8 mouse cellular contexts compared by ENCODE assay signal in genomic region chr3:104789312-104789605, GRCm38 (mm10). TPM values are rescaled to one million over a fixed set of nuclear protein-coding genes. Genes with fewer than 3 reads are reported as not detected.
A peak's percentile ranks its signal among the peaks of the same experiment; 100 is the strongest.
DNase-seq lines count a peak whose midpoint lies in the region; ATAC-seq and TF ChIP-seq lines count a peak whose summit lies in the region.

No protein-coding gene starts in this region.

- no peaks in the 10 kb centered on the region for H3K9me3 ChIP-seq in embryonic facial prominence, embryonic 13.5 days
- no peaks in the 10 kb centered on the region for H3K9me3 ChIP-seq in kidney, postnatal 0 days (replicated peaks; ENCODE audit: low read length)

- 3% methylated on average over 10 of the region's 10 CpGs for WGBS in embryonic facial prominence, embryonic 13.5 days
- WGBS in kidney, postnatal 0 days: 1% methylated on average over 10 of the region's 10 CpGs

- peak overlapping the region; percentile 85 for H3K9ac ChIP-seq in embryonic facial prominence, embryonic 13.5 days
- H3K9ac ChIP-seq in kidney, postnatal 0 days (ENCODE audit: low read depth, low read length): peak overlapping the region; percentile 80

- TF ChIP-seq POLR2A in myocyte (IDR thresholded peaks at IDR 0.05; ENCODE audit: insufficient read length, low read depth): no peak

- peak overlapping the region; percentile 91 for H3K4me2 ChIP-seq in embryonic facial prominence, embryonic 13.5 days
- H3K4me2 ChIP-seq in kidney, postnatal 0 days (ENCODE audit: low read length): peak overlapping the region; percentile 71
- peak overlapping the region; percentile 95 for H3K4me2 ChIP-seq in myocyte (ENCODE audit: low read depth)

- peaks cover 50% of the 10 kb centered on the region for H3K4me1 ChIP-seq in embryonic facial prominence, embryonic 13.5 days
- H3K4me1 ChIP-seq in kidney, postnatal 0 days (replicated peaks; ENCODE audit: insufficient read depth, low read length): peaks cover 35% of the 10 kb centered on the region

- 0 out of 2 replicates have a peak, but pooled peaks have one; percentile 1 for ATAC-seq in embryonic facial prominence, embryonic 13.5 days (ENCODE audit: insufficient number of reproducible peaks, insufficient read depth, low FRiP score, low TSS enrichment, low read depth)
- ATAC-seq in kidney, postnatal 0 days (replicated peaks; ENCODE audit: low FRiP score, low read depth): peak; percentile 1
- no peak for ATAC-seq in granulocyte monocyte progenitor cell, adult 5-6 weeks (replicated peaks; ENCODE audit: poor library complexity, severe bottlenecking)

- peak overlapping the region; percentile 80 for H3ac ChIP-seq in myocyte (ENCODE audit: control insufficient read depth, insufficient read length)

- peaks cover 18% of the 10 kb centered on the region for H3K27me3 ChIP-seq in embryonic facial prominence, embryonic 13.5 days
- no peaks in the 10 kb centered on the region for H3K27me3 ChIP-seq in kidney, postnatal 0 days (ENCODE audit: insufficient read depth, low read length)
- H3K27me3 ChIP-seq in myocyte (ENCODE audit: control insufficient read depth, insufficient read depth, insufficient read length): no peaks in the 10 kb centered on the region

- peaks cover 29% of the 10 kb centered on the region for H3K36me3 ChIP-seq in embryonic facial prominence, embryonic 13.5 days
- H3K36me3 ChIP-seq in kidney, postnatal 0 days (ENCODE audit: insufficient read depth, low read length): peaks cover 8% of the 10 kb centered on the region; the same call in 1 of the 2 replicates
- peaks cover 16% of the 10 kb centered on the region for H3K36me3 ChIP-seq in myocyte (ENCODE audit: control insufficient read depth, insufficient read depth)

- H3K27ac ChIP-seq in layer of hippocampus, adult 2 months: peak overlapping the region; percentile 79
- peak overlapping the region; percentile 70 for H3K27ac ChIP-seq in embryonic facial prominence, embryonic 13.5 days
- H3K27ac ChIP-seq in kidney, postnatal 0 days: peak overlapping the region; percentile 85

- peaks cover 40% of the 10 kb centered on the region for H3K79me2 ChIP-seq in myocyte (ENCODE audit: control insufficient read depth, insufficient read depth)

- peak overlapping the region; percentile 61 for H3K4me3 ChIP-seq in layer of hippocampus, adult 2 months
- peak overlapping the region; percentile 79 for H3K4me3 ChIP-seq in embryonic facial prominence, embryonic 13.5 days
- H3K4me3 ChIP-seq in kidney, postnatal 0 days (replicated peaks; ENCODE audit: low read depth, low read length): peak overlapping the region; percentile 67
- peak overlapping the region; percentile 89 for H3K4me3 ChIP-seq in myocyte

- DNase-seq in layer of hippocampus, adult 2 months (ENCODE audit: low spot score in 2 of 2): no peak
- DNase-seq in layer of hippocampus, postnatal 25 days (ENCODE audit: extremely low spot score in 1 of 2, low spot score in 1 of 2): no peak
- no peak for DNase-seq in kidney, postnatal 0 days (ENCODE audit: low spot score)
- no peak for DNase-seq in urinary bladder, postnatal 25 days (ENCODE audit: low spot score)
- DNase-seq in cerebellum, postnatal 25 days: no peak

- no peak for TF ChIP-seq CTCF in layer of hippocampus, adult 2 months (conservative IDR thresholded peaks at IDR 0.05)
- TF ChIP-seq CTCF in kidney, postnatal 0 days (IDR thresholded peaks at IDR 0.05; ENCODE audit: low read depth): no peak

TF ChIP-seq in myocyte, 11 proteins besides CTCF, POLR2A, EP300 and RAD21:
- TF ChIP-seq TCF3 (IDR thresholded peaks at IDR 0.05; ENCODE audit: insufficient read length, low read depth) (no peak), TCF12 (IDR thresholded peaks at IDR 0.05; ENCODE audit: insufficient read depth, poor library complexity, severe bottlenecking) (no peak), MYOG (IDR thresholded peaks at IDR 0.05; ENCODE audit: control insufficient read depth in 1 of 3, insufficient read depth in 1 of 3, insufficient read length in 2 of 3, low read depth in 2 of 3) (no peak), SRF (IDR thresholded peaks at IDR 0.05; ENCODE audit: control insufficient read depth, insufficient read length, low read depth) (no peak), REST (IDR thresholded peaks at IDR 0.05; ENCODE audit: insufficient read depth, insufficient read length) (no peak), MAX (IDR thresholded peaks at IDR 0.05; ENCODE audit: low read depth) (no peak), USF1 (IDR thresholded peaks at IDR 0.05; ENCODE audit: low read depth) (no peak), CEBPB (IDR thresholded peaks at IDR 0.05; ENCODE audit: insufficient read depth, poor library complexity, severe bottlenecking) (no peak), E2F4 (IDR thresholded peaks at IDR 0.05; ENCODE audit: insufficient read depth) (no peak), MYOD1 (IDR thresholded peaks at IDR 0.05; ENCODE audit: control insufficient read depth in 1 of 3, insufficient read length in 2 of 3, low read depth in 2 of 3) (no peak), POLR2AphosphoS2 (IDR thresholded peaks at IDR 0.05; ENCODE audit: insufficient read length, low read depth) (no peak)

RNA-seq across cellular contexts. Expression of gene Rhoc, which starts 1.1 kb away (rescaled TPM):
- 10 to 100 TPM; 22.8 to 24.9 TPM for total RNA-seq in layer of hippocampus, adult 2 months (2021)
- 10 to 100 TPM; 25.8 to 26.2 TPM for total RNA-seq in layer of hippocampus, postnatal 25 days (2021)
- polyA plus RNA-seq in embryonic facial prominence, embryonic 13.5 days (2015; fragmentation: Nextera tagmentation; extraction: Ambion mirVana): 145 and 158 TPM in 2 replicates
- polyA plus RNA-seq in kidney, postnatal 0 days (2015; fragmentation: Nextera tagmentation; extraction: Ambion mirVana): 119 and 128 TPM in 2 replicates
- polyA plus RNA-seq in myocyte (2012; fragmentation: generic; extraction: Trizol): 474 TPM
- not detected in 2 replicates for total RNA-seq in granulocyte monocyte progenitor cell, adult 5-6 weeks (2014; fragmentation: Nextera tagmentation)
- not detected in 2 replicates for total RNA-seq in granulocyte monocyte progenitor cell, adult 5-6 weeks (2017)

RNA-seq across cellular contexts. Expression of gene Fam19a3, which starts 7.6 kb away (rescaled TPM):
- total RNA-seq in layer of hippocampus, adult 2 months (2021): not detected
- not detected for total RNA-seq in layer of hippocampus, postnatal 25 days (2021)
- 0.15 and 0.25 TPM in 2 replicates for polyA plus RNA-seq in embryonic facial prominence, embryonic 13.5 days (2015; fragmentation: Nextera tagmentation; extraction: Ambion mirVana)
- polyA plus RNA-seq in kidney, postnatal 0 days (2015; fragmentation: Nextera tagmentation; extraction: Ambion mirVana): 0.07 and 0.10 TPM in 2 replicates
- not detected for polyA plus RNA-seq in myocyte (2012; fragmentation: generic; extraction: Trizol)
- total RNA-seq in granulocyte monocyte progenitor cell, adult 5-6 weeks (2014; fragmentation: Nextera tagmentation): not detected in 2 replicates
- total RNA-seq in granulocyte monocyte progenitor cell, adult 5-6 weeks (2017): not detected in 2 replicates

RNA-seq across cellular contexts. Expression of gene Ppm1j, which starts 8.4 kb away (rescaled TPM):
- under 1 TPM in 1 of 2 experiments, not detected in 1; 0.46 TPM for total RNA-seq in layer of hippocampus, adult 2 months (2021)
- total RNA-seq in layer of hippocampus, postnatal 25 days (2021): under 1 TPM; 0.63 to 0.79 TPM
- 3.4 and 3.5 TPM in 2 replicates for polyA plus RNA-seq in embryonic facial prominence, embryonic 13.5 days (2015; fragmentation: Nextera tagmentation; extraction: Ambion mirVana)
- polyA plus RNA-seq in kidney, postnatal 0 days (2015; fragmentation: Nextera tagmentation; extraction: Ambion mirVana): 4.8 and 7.7 TPM in 2 replicates
- 0.58 TPM for polyA plus RNA-seq in myocyte (2012; fragmentation: generic; extraction: Trizol)
- total RNA-seq in granulocyte monocyte progenitor cell, adult 5-6 weeks (2014; fragmentation: Nextera tagmentation): not detected in 2 replicates
- total RNA-seq in granulocyte monocyte progenitor cell, adult 5-6 weeks (2017): not detected in 2 replicates

RNA-seq across cellular contexts. Expression of gene Mov10, which starts 29.1 kb away (rescaled TPM):
- total RNA-seq in layer of hippocampus, adult 2 months (2021): 10 to 100 TPM; 10.2 to 11.0 TPM
- total RNA-seq in layer of hippocampus, postnatal 25 days (2021): 10 to 100 TPM in 1 of 2 experiments, 1 to 10 TPM in 1; 7.0 to 12.5 TPM
- polyA plus RNA-seq in embryonic facial prominence, embryonic 13.5 days (2015; fragmentation: Nextera tagmentation; extraction: Ambion mirVana): 56.3 and 59.7 TPM in 2 replicates
- polyA plus RNA-seq in kidney, postnatal 0 days (2015; fragmentation: Nextera tagmentation; extraction: Ambion mirVana): 38.4 and 42.6 TPM in 2 replicates
- polyA plus RNA-seq in myocyte (2012; fragmentation: generic; extraction: Trizol): 6.7 TPM
- total RNA-seq in granulocyte monocyte progenitor cell, adult 5-6 weeks (2014; fragmentation: Nextera tagmentation): 12.2 and 13.9 TPM in 2 replicates
- total RNA-seq in granulocyte monocyte progenitor cell, adult 5-6 weeks (2017): 2.4 TPM in 2 replicates

Comparison
In these comparisons a context has a peak if more than half of its experiments do, and no peak if none do; other contexts are left out.
1. RNA of gene Rhoc, which starts 1.1 kb away (total RNA-seq): 25.8 to 26.2 TPM in layer of hippocampus, postnatal 25 days and 22.8 to 24.9 TPM in layer of hippocampus, adult 2 months; not detected in granulocyte monocyte progenitor cell, adult 5-6 weeks; every median in the first group is over 10 times any median in the second.
2. Peak in every context shown above with its lines, with median percentiles within 50 percentile points of each other: H3K27ac ChIP-seq, H3K4me3 ChIP-seq and H3K4me2 ChIP-seq.